Mouse (Mus musculus): ENCODE data around the gene Litaf. TPM values are rescaled to one million over a fixed set of nuclear protein-coding genes. Genes with fewer than 3 reads are reported as not detected.
A peak's percentile ranks its signal among the peaks of the same experiment; 100 is the strongest.

Gene Litaf
- polyA plus RNA-seq, 1 experiment: 17.7 TPM

DNA sequence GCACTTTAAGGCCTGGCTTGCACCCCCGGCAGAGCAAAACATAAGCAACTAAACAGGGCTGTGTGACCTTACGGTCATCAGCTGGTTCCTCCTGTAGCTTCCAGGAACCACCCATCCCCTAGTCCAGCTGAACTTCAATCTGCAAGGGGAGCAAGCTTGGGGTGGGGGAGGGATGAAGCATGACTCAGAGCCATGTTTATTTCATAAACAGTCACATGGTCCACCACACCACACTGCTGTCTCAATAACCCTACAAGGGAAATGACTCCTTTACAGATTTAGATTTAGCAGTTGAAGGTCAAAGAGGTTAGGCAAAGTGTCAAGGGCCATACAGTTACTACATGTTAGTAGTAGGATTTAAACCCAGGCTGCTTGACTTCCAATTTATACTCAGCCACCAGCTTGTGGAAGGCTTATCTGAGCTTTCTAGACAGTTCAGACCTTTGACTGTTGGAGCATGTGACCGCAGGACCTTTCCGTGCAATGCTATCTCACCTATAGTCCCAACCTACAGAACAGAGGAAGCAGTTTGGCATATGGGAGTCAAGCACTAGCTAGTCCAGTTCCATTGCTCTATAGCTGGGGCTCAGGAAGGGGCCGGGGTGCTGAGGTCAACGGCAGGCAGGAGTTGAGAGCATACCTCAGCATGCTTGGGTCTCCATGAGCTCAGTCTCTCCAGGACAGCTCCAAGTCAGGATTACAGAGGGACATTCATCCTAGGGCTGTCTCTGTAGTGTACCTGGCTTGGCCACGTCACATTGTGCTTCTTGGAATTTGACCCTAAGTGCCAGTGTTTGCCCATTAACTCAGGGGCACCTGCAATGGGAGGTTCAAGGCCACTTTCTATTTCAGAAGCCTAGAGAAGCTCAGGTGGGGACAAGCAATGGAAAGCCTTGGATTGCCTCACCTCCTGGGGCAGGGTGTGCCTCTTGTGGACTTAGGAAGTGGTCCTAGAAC is 64.0 kb downstream of the Litaf start:
- no peak for TF ChIP-seq POLR2A (IDR thresholded peaks at IDR 0.05; ENCODE audit: control insufficient read depth, low read depth, low read length)
- TF ChIP-seq CTCF (IDR thresholded peaks at IDR 0.05; ENCODE audit: control insufficient read depth, insufficient read depth, insufficient replicate concordance, low read depth, low read length): no peak
- H3K4me1 ChIP-seq (ENCODE audit: control insufficient read depth, insufficient read depth, low read length): no peaks in the 10 kb centered on the region; the same call in 1 of the 2 replicates
- H3K4me3 ChIP-seq (ENCODE audit: control insufficient read depth, low read depth, low read length): no peak overlapping the region
- H3K27me3 ChIP-seq (ENCODE audit: control insufficient read depth, insufficient read depth, low read length): no peaks in the 10 kb centered on the region
- no peaks in the 10 kb centered on the region for H3K36me3 ChIP-seq (ENCODE audit: control insufficient read depth, insufficient read depth, low read length)
- H3K27ac ChIP-seq (ENCODE audit: control insufficient read depth, insufficient read depth, low read depth, low read length): no peak overlapping the region

- H3K27ac ChIP-seq (ENCODE audit: control insufficient read depth, insufficient read depth, low read depth, low read length): no peak overlapping the region
- H3K4me3 ChIP-seq (ENCODE audit: control insufficient read depth, low read depth, low read length): no peak overlapping the region
- no peaks in the 10 kb centered on the region for H3K36me3 ChIP-seq (ENCODE audit: control insufficient read depth, insufficient read depth, low read length)
- no peak for TF ChIP-seq CTCF (IDR thresholded peaks at IDR 0.05; ENCODE audit: control insufficient read depth, insufficient read depth, insufficient replicate concordance, low read depth, low read length)
- TF ChIP-seq POLR2A (IDR thresholded peaks at IDR 0.05; ENCODE audit: control insufficient read depth, low read depth, low read length): no peak
- no peaks in the 10 kb centered on the region for H3K27me3 ChIP-seq (ENCODE audit: control insufficient read depth, insufficient read depth, low read length)
- H3K4me1 ChIP-seq (ENCODE audit: control insufficient read depth, insufficient read depth, low read length): no peaks in the 10 kb centered on the region; the same call in 1 of the 2 replicates
Observed at GRCm38 (mm10) chr16:10999809-11000208, 66.1 kb downstream of the Litaf start.

DNA sequence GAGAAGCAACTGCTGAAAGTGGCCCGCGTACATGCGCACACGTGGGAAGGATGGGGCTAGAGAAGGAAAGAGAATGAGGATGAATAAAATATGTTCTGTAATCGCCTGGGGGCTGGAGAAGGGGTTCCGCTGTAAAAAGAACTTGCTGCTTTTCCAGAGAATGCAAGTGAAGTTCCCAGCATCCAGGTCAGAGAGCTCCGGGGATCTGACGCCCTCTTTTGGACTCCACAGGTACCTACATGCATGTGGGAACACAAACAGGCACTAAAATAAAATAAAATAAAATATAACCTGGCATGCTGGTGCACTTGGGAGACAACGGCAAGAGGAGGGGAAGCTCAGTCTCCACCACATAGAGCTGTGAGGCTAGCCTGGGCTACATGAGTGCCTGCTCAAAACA is 67.7 kb downstream of the Litaf start:
- H3K36me3 ChIP-seq (ENCODE audit: control insufficient read depth, insufficient read depth, low read length): no peaks in the 10 kb centered on the region
- H3K27ac ChIP-seq (ENCODE audit: control insufficient read depth, insufficient read depth, low read depth, low read length): no peak overlapping the region
- TF ChIP-seq CTCF (IDR thresholded peaks at IDR 0.05; ENCODE audit: control insufficient read depth, insufficient read depth, insufficient replicate concordance, low read depth, low read length): no peak
- no peak for TF ChIP-seq POLR2A (IDR thresholded peaks at IDR 0.05; ENCODE audit: control insufficient read depth, low read depth, low read length)
- no peaks in the 10 kb centered on the region; the same call in none of the 2 replicates for H3K4me1 ChIP-seq (ENCODE audit: control insufficient read depth, insufficient read depth, low read length)
- no peak overlapping the region for H3K4me3 ChIP-seq (ENCODE audit: control insufficient read depth, low read depth, low read length)
- H3K27me3 ChIP-seq (ENCODE audit: control insufficient read depth, insufficient read depth, low read length): no peaks in the 10 kb centered on the region

- TF ChIP-seq POLR2A (IDR thresholded peaks at IDR 0.05; ENCODE audit: control insufficient read depth, low read depth, low read length) (no peak), CTCF (IDR thresholded peaks at IDR 0.05; ENCODE audit: control insufficient read depth, insufficient read depth, insufficient replicate concordance, low read depth, low read length) (no peak)
- H3K27ac ChIP-seq (ENCODE audit: control insufficient read depth, insufficient read depth, low read depth, low read length): no peak overlapping the region
- H3K4me1 ChIP-seq (ENCODE audit: control insufficient read depth, insufficient read depth, low read length): peaks cover 2% of the 10 kb centered on the region
- no peak overlapping the region for H3K4me3 ChIP-seq (ENCODE audit: control insufficient read depth, low read depth, low read length)
- no peaks in the 10 kb centered on the region for H3K36me3 ChIP-seq (ENCODE audit: control insufficient read depth, insufficient read depth, low read length)
- no peaks in the 10 kb centered on the region for H3K27me3 ChIP-seq (ENCODE audit: control insufficient read depth, insufficient read depth, low read length)
Observed at GRCm38 (mm10) chr16:10996576-10996975, 69.4 kb downstream of the Litaf start.

DNA sequence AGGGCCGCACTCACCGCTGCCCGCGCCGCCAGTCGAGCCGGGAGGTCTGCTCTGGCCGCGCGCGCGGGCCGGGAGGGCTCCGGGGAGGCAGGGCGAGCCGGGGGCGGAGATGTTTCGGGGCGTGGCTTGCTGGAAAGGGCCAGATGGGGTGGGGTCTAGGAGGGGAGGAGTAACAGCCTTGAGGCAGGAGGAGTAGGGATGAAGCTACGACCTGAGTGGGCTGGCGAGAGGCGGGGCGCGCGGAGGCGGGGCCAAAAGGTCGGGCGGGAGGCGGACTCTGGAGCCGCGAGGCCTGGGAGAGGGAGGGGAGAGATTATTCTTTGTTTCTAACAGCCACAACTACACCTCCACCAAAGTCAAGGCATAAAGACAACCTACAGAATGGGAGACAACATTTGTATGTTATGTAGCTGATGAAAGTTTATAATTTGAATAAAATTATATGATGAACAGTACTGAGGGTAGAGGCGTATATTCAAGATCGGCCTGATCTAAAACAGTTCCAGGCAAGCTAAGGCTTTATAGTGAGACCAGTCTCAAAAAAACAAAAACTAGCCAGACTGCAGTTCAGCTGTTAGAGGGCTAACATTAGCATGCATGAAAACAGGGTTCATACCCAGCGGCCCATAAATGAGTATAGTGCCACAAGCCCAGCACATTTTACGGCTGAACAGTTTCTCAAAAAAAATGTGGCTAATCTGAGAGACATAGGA is 72.8 kb downstream of the Litaf start:
- Histone ChIP-seq H3K36me3 (ENCODE audit: control insufficient read depth, insufficient read depth, low read length) (no peaks in the 10 kb centered on the region), H3K27ac (ENCODE audit: control insufficient read depth, insufficient read depth, low read depth, low read length) (peak overlapping the region; percentile 87), H3K27me3 (ENCODE audit: control insufficient read depth, insufficient read depth, low read length) (no peaks in the 10 kb centered on the region), H3K4me1 (ENCODE audit: control insufficient read depth, insufficient read depth, low read length) (peaks cover 2% of the 10 kb centered on the region), H3K4me3 (ENCODE audit: control insufficient read depth, low read depth, low read length) (peak overlapping the region; percentile 87)
- peak; percentile 67; the same call in 1 of the 2 replicates for TF ChIP-seq POLR2A (IDR thresholded peaks at IDR 0.05; ENCODE audit: control insufficient read depth, low read depth, low read length)
- no peak for TF ChIP-seq CTCF (IDR thresholded peaks at IDR 0.05; ENCODE audit: control insufficient read depth, insufficient read depth, insufficient replicate concordance, low read depth, low read length)

GRCm38 (mm10) chr16:10992090-10993031 is 73.6 kb downstream of the Litaf start:
- Histone ChIP-seq H3K4me3 (ENCODE audit: control insufficient read depth, low read depth, low read length) (peak overlapping the region; percentile 87), H3K4me1 (ENCODE audit: control insufficient read depth, insufficient read depth, low read length) (peaks cover 2% of the 10 kb centered on the region), H3K27ac (ENCODE audit: control insufficient read depth, insufficient read depth, low read depth, low read length) (peak overlapping the region; percentile 87), H3K36me3 (ENCODE audit: control insufficient read depth, insufficient read depth, low read length) (no peaks in the 10 kb centered on the region), H3K27me3 (ENCODE audit: control insufficient read depth, insufficient read depth, low read length) (no peaks in the 10 kb centered on the region)
- TF ChIP-seq POLR2A (IDR thresholded peaks at IDR 0.05; ENCODE audit: control insufficient read depth, low read depth, low read length): no peak
- TF ChIP-seq CTCF (IDR thresholded peaks at IDR 0.05; ENCODE audit: control insufficient read depth, insufficient read depth, insufficient replicate concordance, low read depth, low read length): no peak

Measured in testis, adult 2 months (tissue).